Mouse (Mus musculus): Measurements from ENCODE around the gene Bdh2. TPM values are rescaled to one million over a fixed set of nuclear protein-coding genes. Genes with fewer than 3 reads are reported as not detected.

The Bdh2 gene
- total RNA-seq, 2 experiments from 2014 or later = 3.1 to 4.0 TPM

- no peak for DNase-seq (ENCODE audit: low spot score in 2 of 2)
- intact Hi-C loops (cut with DNase I) = no loop called here
Measured at GRCm38 (mm10) chr3:135347739-135348264, 66.8 kb downstream of the Bdh2 start, which contains the start of gene Slc9b1. Gene Slc9b1 (plus strand): TSS chr3:135348029.

GRCm38 (mm10) chr3:135349022-135349421 is 68.0 kb downstream of the Bdh2 start:
- no peak for DNase-seq (ENCODE audit: low spot score in 2 of 2)
- intact Hi-C loops (cut with DNase I) = no loop called here

- intact Hi-C loops (cut with DNase I) = no loop called here
- DNase-seq (ENCODE audit: low spot score in 2 of 2) = no peak
Measured at GRCm38 (mm10) chr3:135351857-135352256, 70.8 kb downstream of the Bdh2 start.

Other genes with a start within 250 kb of the Bdh2 start
- gene Cenpe, start 68.7 kb upstream of the Bdh2 start, total RNA-seq (2021) = 1 to 10 TPM in 1 of 2 experiments, under 1 TPM in 1; 0.71 to 1.3 TPM
- 1 to 10 TPM; 3.3 to 3.5 TPM for gene Slc9b2, start 26.5 kb downstream of the Bdh2 start, total RNA-seq (2021)
- gene Slc9b1, start 66.8 kb downstream of the Bdh2 start, total RNA-seq (2021) = not detected
- 10 to 100 TPM; 40.3 to 41.4 TPM for gene Cisd2, start 142.7 kb downstream of the Bdh2 start, total RNA-seq (2021)
- gene Ube2d3, start 156.9 kb downstream of the Bdh2 start, total RNA-seq (2021) = 100 to 1,000 TPM; 231 to 239 TPM
- 1 to 10 TPM; 7.2 to 7.9 TPM for gene Manba, start 204.4 kb downstream of the Bdh2 start, total RNA-seq (2021)